Mouse (Mus musculus) hematopoietic stem cell, adult 5-6 weeks (primary cell): ENCODE data around the gene Fam69b. TPM values are rescaled to one million over a fixed set of nuclear protein-coding genes. Genes with fewer than 3 reads are reported as not detected.

Source experiments
- ATAC-seq, 2 experiments: fragments of 125-278 bp in 1 of 2; replicated peaks in 1 of 2; 2 replicates each; pipeline ENCODE4 v1.8.0; 2016 to 2017; ENCODE audit warnings: inconsistent platforms in 2 of 2, mild to moderate bottlenecking in 2 of 2, moderate number of reproducible peaks in 2 of 2, low read depth in 1 of 2, moderate TSS enrichment in 1 of 2; ENCODE audit not compliant: low FRiP score in 2 of 2, poor library complexity in 2 of 2, severe bottlenecking in 2 of 2, insufficient read depth in 1 of 2, low TSS enrichment in 1 of 2
- total RNA-seq: library from RNA; stranded (forward); fragments of 172-1452, 232-1000 nt; gene quantifications from 2 replicates; pipeline ENCODE4 v1.2.3, GENCODE M21; 2017

Gene Fam69b
- total RNA-seq, 1 experiment from 2014 or later, result 28.3 TPM

DNA sequence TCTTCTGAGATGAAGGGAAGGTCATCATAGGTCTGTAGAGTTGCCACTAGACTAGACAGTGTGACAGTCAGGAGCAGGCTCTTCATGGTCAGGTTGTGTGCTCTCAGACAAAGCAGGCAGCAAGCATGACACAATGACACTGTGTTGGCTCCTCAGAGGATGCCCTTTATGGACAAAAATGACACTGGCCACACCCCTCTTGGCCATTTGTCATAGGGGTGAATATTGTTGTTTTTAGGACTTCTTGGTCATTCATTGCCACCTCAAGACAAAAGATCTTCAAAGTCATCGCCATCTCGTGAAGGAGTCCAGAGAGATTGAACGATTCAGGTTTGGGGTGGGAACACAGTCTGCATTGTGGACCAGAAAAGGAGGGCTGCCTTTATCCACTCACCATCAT lies 42.9 kb downstream of the Fam69b start, which contains the start of gene Lcn4:
Gene Lcn4, minus strand, starts transcription at position 101 of the 400 bp plus-strand sequence.
- ATAC-seq, result no peak

Other genes starting within 250 kb of the Fam69b start
- gene Snapc4, start 247.8 kb upstream of the Fam69b start, total RNA-seq, result 44.4 and 48.7 TPM in 2 replicates
- gene Entr1, start 239.1 kb upstream of the Fam69b start, total RNA-seq, result 39.1 and 60.1 TPM in 2 replicates
- 56.2 and 66.3 TPM in 2 replicates for gene Pmpca, start 239.1 kb upstream of the Fam69b start, total RNA-seq
- gene Inpp5e, start 219.3 kb upstream of the Fam69b start, total RNA-seq, result 11.7 and 17.3 TPM in 2 replicates
- 30.8 and 50.0 TPM in 2 replicates for gene Sec16a, start 183.2 kb upstream of the Fam69b start, total RNA-seq
- 21.6 and 23.7 TPM in 2 replicates for gene Notch1, start 111.8 kb upstream of the Fam69b start, total RNA-seq
- 145 and 179 TPM in 2 replicates for gene Egfl7, start 48.4 kb upstream of the Fam69b start, total RNA-seq
- gene Gm20532, start 41.8 kb upstream of the Fam69b start, total RNA-seq, result 0.88 TPM in 1 of 2 replicates, not detected in the other
- 49.6 and 81.5 TPM in 2 replicates for gene Agpat2, start 24.0 kb upstream of the Fam69b start, total RNA-seq
- gene Lcn4, start 42.8 kb downstream of the Fam69b start, total RNA-seq, result not detected in 2 replicates
- not detected in 2 replicates for gene Abo, start 236.5 kb downstream of the Fam69b start, total RNA-seq